Mouse (Mus musculus): ENCODE data around the gene Kif22.

The Kif22 gene

DNA sequence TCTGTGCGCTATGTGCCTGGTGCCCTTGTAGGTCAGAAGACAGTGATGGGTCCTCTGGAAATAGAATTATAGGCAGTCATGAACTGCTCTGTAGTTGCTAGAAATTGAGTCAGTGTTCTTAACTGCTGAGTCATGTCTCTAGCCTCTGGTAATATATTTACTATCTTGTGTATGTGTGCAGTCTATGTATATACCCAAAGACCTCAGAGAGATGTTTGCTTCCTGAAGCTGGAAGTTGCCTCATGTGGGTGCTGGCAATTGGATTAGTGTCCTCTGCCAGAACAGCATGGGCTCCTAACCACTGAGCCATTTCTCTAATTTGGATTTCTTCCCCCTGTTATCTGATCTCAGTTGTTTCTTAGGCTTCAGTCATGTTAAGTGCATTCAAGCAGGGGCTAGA, 12.1 kb downstream of the Kif22 start:
- no peak for DNase-seq

GRCm38 (mm10) chr7:127027885-127028284, 14.4 kb downstream of the Kif22 start:
- no peak for DNase-seq

GRCm38 (mm10) chr7:127026984-127027726, 15.1 kb downstream of the Kif22 start, which contains the start of gene Maz:
Maz (minus strand) TSS chr7:127027037.
- peak; percentile 100 for DNase-seq

DNA sequence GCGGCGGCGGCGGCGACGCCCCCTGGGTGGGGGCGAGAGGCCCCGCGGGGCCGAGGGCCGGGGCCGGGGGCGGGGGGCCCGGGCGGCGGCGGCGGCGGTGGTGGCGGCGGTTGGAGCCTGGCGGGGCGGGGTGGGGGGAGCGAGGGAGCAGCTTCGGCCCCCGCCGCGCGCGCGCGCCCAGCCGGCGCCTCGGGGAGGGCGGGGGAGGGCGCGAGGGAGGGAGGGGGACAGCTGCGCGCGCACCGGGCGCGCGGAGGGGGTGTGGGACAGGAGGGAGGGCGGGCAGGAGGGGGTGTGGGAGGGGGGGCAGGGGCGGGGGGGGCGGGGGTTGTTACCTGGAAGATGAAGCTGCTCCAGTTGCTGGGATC, 15.7 kb downstream of the Kif22 start:
- no peak for DNase-seq

DNA sequence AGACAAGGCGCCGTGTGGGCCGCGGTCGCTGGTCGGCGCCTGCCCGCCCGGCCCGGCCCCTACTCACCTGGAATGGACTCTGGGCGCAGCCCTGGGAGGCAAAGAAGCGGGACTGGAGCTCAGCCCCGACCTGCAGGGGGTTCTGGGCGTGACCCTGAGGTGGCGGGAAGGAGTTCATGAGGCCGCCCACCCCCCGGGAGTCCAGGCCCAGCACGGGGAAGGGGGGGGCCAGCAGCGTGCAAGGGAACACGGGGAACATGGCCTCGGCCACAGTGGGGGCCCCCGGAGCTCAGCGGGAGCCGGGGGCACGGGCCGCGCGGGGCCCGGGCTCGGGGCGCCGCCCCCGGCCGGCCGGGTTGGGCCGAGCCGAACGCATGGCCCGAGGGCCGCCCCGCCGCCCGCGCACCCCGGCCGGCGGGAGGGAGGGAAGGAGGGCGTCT, 16.1 kb downstream of the Kif22 start:
- peak; percentile 78 for DNase-seq

GRCm38 (mm10) chr7:127025556-127026160, 16.6 kb downstream of the Kif22 start:
- DNase-seq: peak; percentile 64

GRCm38 (mm10) chr7:127024755-127025555, 17.3 kb downstream of the Kif22 start:
- peak; percentile 91 for DNase-seq

DNA sequence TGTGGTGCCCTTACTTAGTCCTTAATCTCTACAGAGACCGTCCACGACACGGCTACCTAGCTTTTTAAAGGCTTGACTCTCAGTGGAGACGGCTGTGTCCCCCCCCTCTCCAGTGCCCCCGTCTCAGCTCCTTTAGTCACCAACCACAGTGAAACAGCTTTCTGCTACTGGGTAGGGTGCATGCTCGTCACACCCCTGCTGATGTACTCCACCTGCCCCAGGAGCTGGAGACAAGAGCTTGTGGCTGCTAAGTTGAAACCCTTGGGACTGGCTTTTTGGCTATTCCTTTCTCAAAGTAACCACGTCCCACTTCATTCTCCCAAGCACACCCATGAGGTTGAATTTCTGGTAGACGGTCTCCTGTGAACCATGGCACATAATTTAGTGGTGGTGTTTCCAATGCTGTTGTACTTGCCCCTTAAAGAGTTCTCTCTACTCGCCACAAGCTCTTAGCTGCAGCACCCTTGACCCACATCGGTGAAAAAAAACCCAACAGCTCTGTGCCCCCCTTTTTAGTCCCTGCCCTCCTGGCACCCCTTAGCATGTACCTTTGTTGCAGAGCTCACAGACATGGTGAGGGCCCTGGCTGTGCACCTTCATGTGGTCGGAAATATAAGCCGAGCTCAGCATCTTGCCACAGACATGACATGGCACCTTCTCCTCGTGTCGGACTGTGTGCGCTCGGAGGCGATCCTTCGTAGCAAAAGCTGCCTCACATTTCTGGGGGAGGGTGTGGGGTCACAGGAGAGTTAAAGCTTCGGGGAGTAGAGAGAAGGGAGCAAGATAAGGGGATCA, 18.2 kb downstream of the Kif22 start:
- no peak for DNase-seq

GRCm38 (mm10) chr7:127023272-127023691, 19.0 kb downstream of the Kif22 start:
- no peak for DNase-seq

- no peak for DNase-seq
Measured at GRCm38 (mm10) chr7:127022528-127023271, 19.6 kb downstream of the Kif22 start.

DNA sequence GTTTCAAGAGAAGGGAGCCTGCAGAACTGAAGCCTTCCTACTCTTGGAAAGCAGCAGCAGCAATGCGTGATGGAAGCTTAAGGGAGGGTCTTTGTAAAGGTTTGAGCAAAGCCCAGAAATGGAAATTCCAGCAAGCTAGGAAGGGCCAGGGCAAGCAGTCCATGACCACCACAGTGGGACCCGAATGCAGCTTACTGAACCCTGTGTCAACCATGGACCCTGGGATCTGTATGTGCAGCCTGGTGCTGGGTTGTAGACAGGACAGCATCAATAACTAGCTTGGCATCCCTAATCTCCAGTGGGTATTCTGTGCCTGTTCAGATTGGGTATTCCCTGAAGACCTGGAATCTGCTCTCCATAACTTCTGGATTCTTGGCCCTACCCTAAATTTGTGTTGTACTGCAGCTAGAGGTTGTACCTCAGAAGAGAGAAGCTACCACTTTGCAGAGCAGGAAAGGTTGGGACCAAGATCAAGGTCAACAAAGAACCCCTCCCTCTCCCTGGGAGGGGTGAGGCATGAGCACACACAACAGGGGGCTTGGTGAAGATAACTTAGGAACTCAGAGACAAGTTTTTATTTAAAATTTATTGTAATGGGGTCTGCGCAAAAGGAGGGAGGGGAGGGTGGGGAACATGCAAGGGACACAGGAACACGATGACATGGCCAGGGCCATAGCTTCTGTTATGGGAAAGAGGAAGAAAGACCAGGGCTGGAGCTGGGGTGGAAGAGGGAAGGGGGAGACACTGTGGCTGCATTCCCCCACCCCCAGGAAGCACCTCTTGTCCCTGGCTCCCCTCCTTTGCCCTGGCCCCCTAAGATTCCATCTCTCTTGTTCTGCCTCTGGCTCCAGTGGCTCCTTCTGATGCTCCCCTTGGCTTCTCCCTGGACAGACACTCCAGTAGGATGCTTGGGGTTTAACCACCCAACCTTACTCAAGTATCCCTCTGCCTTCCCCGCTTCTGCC, 20.4 kb downstream of the Kif22 start:
- DNase-seq: no peak

DNA sequence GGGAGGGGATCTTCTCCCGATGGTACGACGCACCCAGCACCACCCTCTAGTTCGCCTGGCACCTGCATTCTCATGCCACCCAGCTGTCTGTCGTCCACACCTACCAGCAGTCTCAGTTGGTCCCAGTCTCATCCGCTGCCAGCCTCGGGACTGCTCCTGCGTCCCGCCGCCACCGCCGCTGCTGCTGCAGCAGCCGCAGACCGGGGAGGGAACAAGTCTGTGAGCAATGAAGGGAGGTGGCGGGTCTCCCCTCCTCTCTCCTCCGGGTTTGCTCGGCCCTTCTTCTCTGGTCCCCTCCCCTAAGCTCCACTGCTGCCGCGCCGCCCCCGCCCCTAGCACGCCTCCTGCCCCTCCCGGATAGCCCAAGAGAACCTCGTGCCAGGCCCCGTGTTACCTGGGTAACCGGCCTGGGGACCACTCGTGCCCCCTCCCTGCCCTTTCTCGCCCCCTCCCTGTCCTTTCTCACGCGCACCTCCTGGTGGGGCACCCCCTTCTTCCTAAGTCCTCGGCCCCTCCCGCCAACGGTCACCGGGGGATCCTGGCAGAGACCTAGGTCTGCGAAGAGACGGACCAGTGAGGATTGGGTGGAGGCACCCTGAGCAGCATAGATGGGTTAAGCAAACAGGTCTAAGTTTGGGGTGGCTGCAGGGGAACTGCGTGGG, 21.2 kb downstream of the Kif22 start, which contains the start of the genes Gm42742 and Prrt2:
Gene Gm42742, minus strand, starts transcription at position 197 of the 662 bp plus-strand sequence.
Gene Prrt2, minus strand, starts transcription at position 311 of the 662 bp plus-strand sequence.
- peak; percentile 69 for DNase-seq

GRCm38 (mm10) chr7:127020491-127020890, 21.8 kb downstream of the Kif22 start:
- DNase-seq: no peak

DNA sequence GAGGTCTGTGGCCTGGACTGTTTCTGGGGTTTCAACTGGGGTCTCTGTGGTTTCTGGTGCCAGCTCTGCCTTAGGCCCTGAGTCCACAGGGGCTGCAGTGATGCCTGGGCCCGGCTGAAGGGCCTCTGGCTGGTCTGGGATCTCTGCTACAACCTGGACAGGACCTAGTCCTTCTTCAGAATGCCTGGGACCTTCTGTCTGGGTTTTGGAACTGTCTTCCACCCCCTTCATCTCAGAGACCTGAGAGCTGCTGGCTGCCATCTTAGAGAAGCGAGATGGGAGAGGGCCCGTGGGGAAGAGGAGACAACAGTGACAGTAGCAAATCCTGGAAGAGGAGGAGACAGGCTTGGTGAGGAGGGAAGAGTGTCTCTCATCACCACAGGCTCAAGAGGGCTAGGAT, 22.2 kb downstream of the Kif22 start:
- DNase-seq: no peak

- DNase-seq: no peak
Measured at GRCm38 (mm10) chr7:127019306-127019960, 22.8 kb downstream of the Kif22 start.

GRCm38 (mm10) chr7:127018416-127019305, 23.6 kb downstream of the Kif22 start:
- no peak for DNase-seq

DNA sequence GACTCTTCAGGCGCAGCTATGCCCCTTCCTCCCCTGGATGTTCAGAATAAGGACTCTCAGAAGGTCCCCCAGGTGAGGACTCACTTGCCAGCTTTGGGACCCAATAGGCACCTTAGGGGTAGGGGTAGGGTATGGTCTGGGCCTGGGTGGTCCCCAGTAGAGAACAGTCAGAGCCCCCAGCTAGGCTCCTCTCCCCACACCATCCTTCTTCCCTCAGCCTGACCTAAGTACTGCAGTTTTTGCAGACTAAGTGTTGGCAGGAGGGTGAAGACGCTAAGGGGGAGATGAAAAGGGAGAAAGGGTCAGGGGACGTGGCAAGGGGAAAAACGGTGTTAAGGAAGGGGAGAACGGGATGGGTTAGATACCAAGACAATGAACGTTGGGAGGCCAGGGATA, 24.3 kb downstream of the Kif22 start:
- DNase-seq: no peak

All from lung, postnatal 10 days (tissue).